Mouse (Mus musculus): ENCODE results near the gene Usp45. TPM values are rescaled to one million over a fixed set of nuclear protein-coding genes. Genes with fewer than 3 reads are reported as not detected.
"Not testable (repeated sequence)": the region's sequence is repeated elsewhere in the genome, so short reads cannot be mapped to it uniquely, and the experiment has no call there.

Usp45 gene
- total RNA-seq (2021), result 10 to 100 TPM; 49.8 to 50.9 TPM

DNA sequence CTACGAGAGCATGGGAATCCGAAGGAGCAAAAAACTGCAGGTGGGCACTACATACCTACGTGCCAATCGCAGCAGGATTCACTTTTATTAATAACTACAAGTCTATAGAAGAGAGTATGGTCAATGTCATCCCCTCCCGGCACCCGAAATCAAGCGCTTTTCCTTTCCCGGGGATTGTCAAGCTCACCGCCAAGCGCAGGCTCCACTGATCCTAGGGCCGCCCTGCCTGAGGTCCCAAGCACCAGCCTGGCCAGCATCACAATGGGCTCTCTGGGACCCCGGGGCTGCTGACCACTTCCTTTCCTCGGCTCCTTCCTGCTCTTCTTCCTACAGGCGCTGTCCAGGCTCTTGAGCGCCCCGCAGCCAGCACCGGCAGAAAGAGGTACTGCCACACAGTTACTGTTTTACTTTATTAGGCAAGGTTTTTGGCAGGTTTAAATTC lies at the start of gene Usp45, which contains the start of gene Tstd3:
Gene Usp45, plus strand, starts transcription at position 294 of the 442 bp plus-strand sequence.
Gene Tstd3, minus strand, starts transcription at position 350 of the 442 bp plus-strand sequence.
- intact Hi-C loops (cut with DNase I), result loop anchor here (2.0 kb wide), 1 partner anchor 40 kb away; the partner anchor contains the start of gene Ccnc
- DNase-seq (ENCODE audit: low spot score in 2 of 2), result peak; percentile 85 to 92

DNA sequence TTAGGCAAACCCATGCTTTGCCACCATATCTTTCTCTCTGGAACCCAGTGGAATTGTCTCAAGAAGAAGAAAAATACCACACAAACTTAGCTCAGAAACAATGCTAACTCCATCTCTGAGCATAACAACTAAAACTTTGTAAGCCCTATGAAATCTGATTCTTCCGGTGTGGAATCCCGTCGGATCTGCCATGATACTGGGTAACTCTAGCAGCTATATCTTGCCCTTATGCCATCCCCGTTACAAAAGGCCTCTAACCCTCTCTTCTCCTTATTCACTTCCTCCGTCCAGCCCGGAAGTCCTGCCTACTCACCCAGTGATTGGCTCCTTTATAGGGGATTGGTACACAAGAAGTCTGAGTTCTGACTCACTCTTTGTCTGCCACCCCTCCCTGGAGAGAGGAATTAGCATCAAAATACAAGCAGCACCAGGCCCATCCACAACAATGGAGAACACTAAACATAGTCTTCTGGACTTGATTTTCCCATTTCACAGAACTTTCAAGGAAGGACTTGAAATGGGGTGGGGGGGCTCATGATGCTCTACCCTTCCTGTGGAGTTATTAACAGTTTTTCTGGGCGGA lies 44.1 kb upstream of the Usp45 start:
- DNase-seq (ENCODE audit: low spot score in 2 of 2), result no peak
- intact Hi-C loops (cut with DNase I), result no loop called here

DNA sequence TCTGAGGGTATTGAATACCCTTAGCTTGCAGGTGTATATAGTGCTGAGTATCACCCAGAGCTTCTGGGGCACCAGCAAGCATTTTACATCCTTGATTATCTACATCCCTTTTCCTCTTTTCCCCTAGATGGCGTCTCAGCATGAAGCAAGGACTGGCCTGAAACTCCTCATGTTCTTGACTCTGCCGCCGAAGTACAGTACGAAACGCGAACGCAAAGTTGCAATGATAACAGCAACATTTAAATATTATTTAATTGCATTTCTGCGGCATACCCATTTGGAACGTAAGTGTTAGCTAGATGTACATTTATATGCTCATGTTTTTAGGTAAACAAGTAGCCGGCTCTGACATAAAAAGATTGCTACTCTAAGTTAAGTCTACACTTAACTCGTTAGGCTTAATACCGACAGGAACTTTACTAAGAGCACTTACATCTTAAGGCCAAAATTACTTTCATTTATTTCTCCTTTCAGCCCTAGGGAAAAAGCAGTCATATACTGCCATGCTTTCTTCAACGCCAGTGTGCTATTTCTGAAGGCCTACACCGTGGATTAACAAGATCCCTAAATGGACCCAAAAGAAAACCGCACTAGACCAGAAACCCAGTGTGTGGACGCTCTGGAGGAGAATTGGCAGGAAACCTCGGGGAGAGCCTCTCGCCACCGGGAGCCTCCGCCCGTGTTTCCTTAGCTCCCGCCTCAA lies 39.9 kb upstream of the Usp45 start:
- DNase-seq (ENCODE audit: low spot score in 2 of 2), result peak; percentile 46 to 74
- intact Hi-C loops (cut with DNase I), result loop anchor here (2.0 to 5.0 kb wide), 2 partner anchors 40 to 85 kb away; partner anchors contain the start of genes Tstd3 and Usp45

DNA sequence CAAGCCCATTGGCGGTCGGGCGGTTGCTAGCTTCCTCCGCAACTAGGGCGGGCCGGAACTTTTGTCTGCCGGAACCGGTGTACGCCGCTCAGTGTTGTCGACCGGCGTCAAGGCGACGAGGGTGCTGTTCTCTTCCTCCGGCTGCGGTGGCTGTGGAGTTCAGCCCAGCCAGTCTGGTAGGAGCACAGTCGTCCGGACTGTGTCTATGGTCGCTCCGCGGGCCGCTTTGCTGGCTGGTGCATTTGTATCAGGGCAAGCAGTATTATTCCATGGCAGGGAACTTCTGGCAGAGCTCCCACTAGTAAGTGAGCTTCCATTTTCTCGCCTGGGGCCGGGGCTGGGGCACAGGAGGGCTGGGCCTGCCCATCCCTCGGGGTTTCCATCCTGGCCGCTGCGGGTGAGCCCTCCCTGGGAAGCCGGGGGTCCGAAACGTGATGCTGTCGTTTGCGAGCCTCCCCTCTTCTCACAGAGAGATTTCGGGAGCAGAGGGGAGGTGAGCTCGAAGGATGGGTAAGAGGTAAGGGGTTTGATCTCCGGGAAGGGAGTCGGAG lies 39.3 kb upstream of the Usp45 start, which contains the start of gene Ccnc:
Gene Ccnc, plus strand, starts transcription at position 87 of the 551 bp plus-strand sequence.
- intact Hi-C loops (cut with DNase I), result loop anchor here (2.0 to 5.0 kb wide), 2 partner anchors 39 to 85 kb away; partner anchors contain the start of genes Tstd3 and Usp45
- peak; percentile 90 to 96 for DNase-seq (ENCODE audit: low spot score in 2 of 2)

DNA sequence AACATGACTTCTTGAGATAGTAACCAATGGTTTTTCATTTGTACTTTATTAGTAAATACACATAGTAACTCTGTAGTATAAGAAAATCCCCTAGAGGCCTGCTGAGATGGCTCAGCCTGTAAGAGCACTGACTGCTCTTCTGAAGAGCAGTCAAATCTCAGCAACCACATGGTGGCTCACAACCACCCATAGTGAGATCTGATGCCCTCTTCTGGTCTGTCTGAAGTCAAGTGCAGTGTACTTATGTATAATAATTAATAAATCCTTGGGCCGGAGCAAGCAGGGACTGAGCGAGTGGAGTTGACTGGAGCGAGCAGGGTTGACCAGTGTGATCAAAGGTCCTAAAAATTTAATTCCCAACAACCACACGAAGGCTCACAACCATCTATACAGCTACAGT lies 27.8 kb upstream of the Usp45 start:
- DNase-seq (ENCODE audit: low spot score in 2 of 2), result no peak
- intact Hi-C loops (cut with DNase I), result no loop called here

DNA sequence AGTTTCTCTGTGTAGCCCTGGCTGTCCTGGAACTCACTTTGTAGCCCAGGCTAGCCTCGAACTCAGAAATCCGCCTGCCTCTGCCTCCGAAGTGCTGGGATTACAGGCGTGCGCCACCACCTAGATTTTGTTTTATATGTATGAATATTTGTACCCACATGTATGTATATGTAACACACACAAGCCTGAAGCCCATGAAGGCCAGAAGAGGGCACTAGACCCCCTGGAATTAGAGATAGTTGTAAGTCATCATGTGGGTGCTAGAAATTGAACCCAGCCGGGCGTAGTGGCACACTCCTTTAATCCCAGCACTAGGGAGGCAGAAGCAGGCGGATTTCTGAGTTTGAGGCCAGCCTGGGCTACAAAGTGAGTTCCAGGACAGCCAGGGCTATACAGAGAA lies 22.8 kb upstream of the Usp45 start:
- intact Hi-C loops (cut with DNase I); DNase-seq (ENCODE audit: low spot score in 2 of 2): not testable (repeated sequence)

DNA sequence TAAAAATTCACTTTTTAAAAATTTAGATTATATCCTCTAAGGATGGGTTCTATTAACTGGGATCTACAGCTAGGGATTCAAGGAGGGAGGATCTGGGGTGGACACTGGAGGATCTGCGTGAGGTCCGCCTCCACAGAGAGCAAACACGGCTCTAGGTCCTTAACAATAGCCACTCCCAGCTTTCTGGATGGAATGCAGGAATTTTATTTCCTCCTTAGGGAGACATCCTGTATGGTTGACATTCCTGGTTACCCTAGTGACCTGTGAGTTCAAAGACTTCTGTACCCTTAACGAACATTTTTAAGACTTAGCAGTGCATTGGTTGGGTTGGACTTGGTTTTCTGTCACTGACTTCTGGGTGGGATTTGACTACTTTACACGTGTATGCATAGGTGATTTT lies 21.2 kb upstream of the Usp45 start:
- intact Hi-C loops (cut with DNase I), result no loop called here
- no peak for DNase-seq (ENCODE audit: low spot score in 2 of 2)

DNA sequence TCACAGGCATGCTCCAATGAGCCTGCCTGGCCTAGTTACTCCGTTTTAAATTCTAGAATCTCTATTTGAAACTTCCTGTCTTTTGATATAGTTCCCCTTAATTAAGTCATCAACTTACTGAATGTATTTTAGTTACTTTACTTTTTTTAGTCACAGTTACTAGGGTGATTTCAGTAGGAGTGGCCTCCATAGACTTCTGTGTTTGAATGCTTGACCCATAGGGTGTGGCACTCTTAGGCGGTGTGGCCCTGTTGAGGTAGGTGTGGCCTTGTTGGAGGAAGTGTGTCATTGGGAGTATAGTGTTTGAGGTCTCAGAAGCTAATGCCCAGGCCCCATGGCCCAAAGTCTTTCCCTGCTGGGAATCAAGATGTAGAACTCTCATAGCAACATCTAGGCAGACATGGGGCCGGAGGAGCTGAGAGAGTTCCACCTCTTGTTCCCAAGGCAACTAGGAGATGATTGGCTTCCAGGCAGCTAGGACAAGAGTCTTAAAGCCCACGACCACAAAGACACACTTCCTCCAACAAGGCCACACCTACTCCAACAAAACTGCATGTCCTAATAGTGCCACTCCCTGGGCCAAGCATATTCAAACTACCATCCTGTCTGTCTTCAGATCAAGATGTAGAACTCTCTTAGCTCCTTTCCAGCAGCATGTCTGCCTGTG lies 11.7 kb upstream of the Usp45 start:
- no peak for DNase-seq (ENCODE audit: low spot score in 2 of 2)
- intact Hi-C loops (cut with DNase I), result no loop called here

DNA sequence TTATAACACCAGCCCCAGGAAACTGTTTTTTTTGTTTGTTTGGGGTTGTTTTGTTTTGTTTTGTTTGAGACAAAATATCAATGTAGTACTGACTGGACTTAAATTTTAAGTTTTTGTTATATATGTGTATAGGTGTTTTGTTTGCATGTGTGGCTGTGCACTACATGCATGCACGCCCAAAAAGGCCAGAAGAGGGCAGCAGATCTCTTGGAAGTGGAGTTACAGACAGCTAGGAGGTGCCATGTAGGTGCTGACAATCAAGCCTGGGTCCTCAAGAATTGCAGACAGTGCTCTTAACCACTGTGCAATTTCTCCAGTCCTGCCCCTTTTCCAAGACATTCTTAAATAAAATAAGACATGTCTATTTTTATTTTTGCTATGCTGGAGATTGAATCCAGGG lies 8.1 kb upstream of the Usp45 start:
- DNase-seq (ENCODE audit: low spot score in 2 of 2), result no peak
- intact Hi-C loops (cut with DNase I), result no loop called here

DNA sequence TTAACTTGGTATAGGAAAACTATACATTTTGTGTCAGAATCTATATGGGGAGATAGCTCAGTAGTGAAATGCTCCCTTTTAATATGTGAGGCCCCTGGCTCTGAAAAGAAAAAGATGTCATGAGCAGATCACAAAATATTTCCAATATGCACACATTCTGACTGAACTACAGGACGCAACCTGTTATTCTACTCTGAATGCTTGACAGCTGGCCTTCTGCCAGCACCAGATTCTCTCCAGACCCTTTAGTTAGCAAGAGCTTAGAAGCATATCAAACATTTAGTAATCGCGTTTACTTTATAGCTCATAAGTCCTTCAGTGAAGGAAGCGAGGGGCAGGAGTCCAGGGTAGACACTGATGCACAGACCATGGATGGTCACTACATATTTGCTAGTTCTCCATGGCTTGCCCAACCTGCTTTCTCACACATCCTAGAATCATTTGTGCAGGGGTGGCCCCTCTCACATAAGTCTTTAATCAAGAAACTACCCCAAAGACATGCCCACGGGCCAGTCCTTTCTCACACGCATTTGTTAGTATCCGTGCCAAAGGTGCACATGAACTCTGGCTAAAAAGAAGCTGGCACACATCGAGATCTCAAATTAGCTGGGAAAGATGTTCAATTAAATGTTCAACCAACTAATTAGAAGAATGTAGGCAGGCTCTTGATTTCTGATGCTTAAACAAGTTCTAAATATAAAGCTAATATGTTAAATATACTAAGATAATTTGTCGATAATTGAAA lies 5.4 kb upstream of the Usp45 start:
- intact Hi-C loops (cut with DNase I), result no loop called here
- DNase-seq (ENCODE audit: low spot score in 2 of 2), result no peak

DNA sequence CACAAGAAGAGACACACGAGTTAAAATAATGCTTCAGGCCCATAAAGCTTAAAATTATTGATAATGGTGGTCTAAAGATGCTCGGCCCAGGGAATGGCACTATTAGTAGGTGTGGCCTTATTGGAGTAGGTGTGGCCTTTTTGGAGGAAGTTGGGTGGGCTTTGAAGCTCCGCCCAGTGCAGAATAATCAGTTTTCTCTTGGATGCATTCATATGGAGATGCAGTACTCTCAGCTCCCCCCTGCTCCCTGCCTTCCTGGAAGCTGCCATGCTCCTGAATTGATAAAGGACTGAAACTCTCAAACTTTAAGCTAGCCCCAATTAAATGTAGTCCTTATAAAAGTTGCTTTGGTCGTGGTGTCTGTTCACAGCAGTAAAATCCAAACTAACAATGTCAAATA lies 3.1 kb upstream of the Usp45 start:
- no peak for DNase-seq (ENCODE audit: low spot score in 2 of 2)
- intact Hi-C loops (cut with DNase I), result no loop called here

DNA sequence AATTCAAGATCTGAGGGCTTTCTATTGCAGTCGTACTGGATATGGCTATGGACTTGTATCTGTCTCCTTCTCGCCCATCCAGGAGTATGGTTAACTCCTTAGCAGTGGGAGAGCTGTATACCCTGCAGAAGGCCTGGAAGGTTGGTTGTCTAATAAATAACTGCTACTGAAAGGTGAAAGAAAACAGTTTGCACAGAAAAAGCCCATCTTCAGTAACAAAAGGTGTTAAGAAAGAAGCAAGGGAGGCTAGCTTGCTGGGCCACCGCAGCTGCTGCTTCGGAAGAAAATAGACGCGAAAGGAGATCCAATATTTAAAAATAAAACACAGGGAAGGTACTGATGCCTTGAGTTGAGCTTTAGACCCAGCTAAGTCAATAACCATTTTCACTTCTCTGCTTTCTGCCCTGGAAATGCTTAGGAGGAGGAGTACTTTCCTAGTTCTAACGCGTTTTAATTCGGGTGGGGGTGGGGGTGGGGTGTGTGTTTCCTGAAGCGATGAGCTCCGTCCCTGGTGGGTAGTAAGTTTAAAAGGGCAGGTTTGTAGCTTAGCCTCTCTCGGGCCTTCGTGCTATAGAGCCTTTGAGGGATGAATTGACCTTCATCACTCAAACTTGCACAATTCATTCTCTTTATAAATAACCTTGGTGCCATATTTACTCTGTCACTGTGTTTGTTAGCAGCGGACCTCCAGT lies 639 bp upstream of the Usp45 start:
- peak; percentile 17 to 24 for DNase-seq (ENCODE audit: low spot score in 2 of 2)

DNA sequence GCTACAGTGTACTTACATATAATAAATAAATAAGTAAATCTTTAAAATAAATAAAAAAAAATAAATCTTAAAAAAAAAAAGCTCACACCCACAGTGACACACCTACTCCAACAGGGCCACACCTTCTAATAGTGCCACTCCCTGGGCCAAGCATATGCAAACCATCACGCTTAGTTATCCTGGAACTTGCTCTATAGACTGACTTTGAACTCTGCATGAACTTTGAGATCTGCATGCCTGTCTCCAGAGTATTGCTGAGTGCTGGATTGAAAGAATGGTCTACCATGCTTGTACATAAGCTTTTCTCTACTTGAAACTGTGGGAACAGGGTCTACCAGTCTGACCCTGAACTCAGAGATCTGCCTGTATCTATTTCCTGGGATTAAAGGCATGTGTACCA lies 4.1 kb downstream of the Usp45 start:
- intact Hi-C loops (cut with DNase I), result no loop called here
- DNase-seq (ENCODE audit: low spot score in 2 of 2), result no peak

More for the DNA sequence above, 639 bp upstream of the Usp45 start:
- intact Hi-C loops (cut with DNase I), result loop anchor here (2.0 kb wide), 1 partner anchor 40 kb away; the partner anchor contains the start of gene Ccnc

DNA sequence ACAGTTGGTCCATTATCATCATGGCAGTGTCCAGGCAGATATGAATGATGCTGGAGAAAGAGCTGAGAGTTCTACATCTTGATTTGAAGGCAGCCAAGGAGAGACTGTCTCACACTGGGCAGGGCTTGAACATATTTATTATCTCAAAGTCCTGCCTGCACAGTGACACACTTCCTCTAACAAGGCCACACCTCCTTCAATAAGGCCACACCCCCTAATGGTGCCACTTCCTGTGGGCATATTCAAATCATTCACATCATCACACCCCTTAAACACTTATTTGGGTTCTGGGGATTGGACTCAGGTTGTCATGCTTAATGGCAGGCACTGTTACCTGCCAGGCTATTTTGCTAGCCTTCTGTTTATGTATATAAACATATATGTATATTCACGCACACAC lies 5.3 kb downstream of the Usp45 start:
- no peak for DNase-seq (ENCODE audit: low spot score in 2 of 2)
- intact Hi-C loops (cut with DNase I), result no loop called here

DNA sequence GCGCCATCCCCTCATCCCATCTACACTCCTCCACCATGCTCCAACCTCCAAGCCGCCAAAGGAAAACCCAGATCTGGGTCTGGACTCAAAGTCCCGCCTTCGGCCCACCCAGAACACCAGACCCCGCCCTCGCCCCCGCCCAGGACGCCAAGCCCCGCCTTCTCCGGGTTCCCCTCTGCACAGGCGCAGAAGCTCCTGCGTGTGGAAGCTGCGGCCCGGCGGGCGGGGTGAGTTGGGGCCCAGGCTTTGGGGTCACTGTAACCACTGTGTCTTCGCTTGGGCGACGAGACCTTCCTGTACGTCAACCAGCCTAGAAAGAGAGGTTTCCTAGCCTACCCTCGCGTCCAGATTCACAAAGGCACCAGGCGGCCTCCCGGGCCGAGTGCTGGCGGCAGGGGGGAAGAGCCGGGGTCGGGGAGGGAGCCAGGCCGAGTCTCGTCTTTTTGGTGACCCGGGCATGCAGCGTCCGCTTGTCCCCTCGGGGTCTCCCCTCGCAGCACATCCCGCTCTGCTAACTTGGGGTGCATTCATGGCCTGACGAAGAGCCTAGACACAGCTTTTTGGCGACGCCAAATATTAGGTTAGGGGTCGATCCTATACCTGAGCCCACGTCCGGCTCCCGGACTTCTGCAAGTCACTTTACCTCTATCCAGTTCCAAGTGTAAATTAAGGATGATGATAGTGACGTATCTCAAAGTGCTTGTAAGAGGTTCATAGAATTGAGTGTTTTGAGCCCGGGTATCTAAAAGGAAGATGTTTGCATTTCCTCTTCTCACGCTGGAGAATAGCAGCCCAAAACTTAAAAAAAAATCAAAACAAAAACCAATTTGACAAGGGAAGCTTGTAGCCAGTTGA lies 9.4 kb downstream of the Usp45 start:
- DNase-seq (ENCODE audit: low spot score in 2 of 2), result peak; percentile 84 to 93
- intact Hi-C loops (cut with DNase I), result no loop called here

DNA sequence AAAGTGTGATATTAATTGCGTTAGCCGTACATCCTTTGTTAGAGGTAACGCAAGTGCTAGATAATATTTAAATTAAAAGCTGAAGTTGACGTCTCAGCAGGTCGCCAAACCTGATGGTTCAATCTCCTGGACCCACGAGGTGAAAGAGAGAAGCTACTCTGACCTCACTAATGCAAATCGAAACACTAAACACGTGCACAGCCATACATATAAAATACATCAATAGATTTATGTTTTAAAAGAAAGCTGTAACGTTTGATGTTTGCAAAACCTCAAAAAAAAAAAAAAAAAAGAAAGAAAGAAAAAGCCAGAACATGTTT lies 9.9 kb downstream of the Usp45 start:
- no peak for DNase-seq (ENCODE audit: low spot score in 2 of 2)
- intact Hi-C loops (cut with DNase I), result no loop called here

DNA sequence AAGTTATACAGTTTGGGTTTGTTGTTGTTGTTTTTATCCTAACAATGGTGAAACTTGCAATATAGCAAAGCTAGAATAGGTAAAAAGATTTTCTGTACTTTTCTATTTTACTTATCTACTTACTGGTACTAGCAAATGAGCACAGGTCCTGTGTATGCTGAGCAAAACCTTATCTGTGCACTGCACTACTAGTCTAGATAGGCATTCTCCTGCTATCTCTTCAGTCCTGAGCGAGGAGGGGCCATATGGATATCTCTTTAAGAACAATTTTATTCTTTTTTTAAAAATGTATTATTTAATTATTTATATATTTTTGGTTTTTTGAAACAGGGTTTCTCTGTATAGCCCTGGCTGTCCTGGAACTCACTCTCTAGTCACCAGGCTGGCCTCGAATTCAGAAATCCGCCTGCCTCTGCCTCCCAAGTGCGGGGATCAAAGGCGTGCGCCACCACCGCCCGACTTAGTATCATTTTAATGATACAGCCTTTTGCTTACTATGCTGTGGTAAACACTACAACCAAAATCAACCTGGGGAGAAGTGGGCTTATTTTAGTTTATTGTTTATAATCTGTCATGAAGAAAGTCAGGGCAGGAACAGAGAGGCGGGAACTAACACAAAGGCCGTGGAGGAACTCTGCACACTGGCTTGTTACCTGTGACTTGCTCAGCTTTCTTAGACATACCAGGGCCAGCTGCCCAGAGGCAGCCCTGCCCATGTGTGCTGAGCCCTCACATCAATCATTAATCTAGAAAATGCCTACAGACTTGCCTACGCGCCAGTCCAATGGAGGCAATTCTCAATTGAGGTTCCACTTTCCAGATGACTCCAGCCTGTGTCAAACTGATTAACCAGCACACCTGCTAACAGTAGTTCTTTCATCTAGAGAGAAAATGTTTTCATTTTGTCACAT lies 14.1 kb downstream of the Usp45 start:
- intact Hi-C loops (cut with DNase I), result no loop called here

More for the DNA sequence above, 14.1 kb downstream of the Usp45 start:
- no peak for DNase-seq (ENCODE audit: low spot score in 2 of 2)
